Mouse (Mus musculus): ENCODE data around the gene Rtf2.

- TF ChIP-seq CTCF (IDR thresholded peaks at IDR 0.05; ENCODE audit: control insufficient read depth, insufficient read depth, insufficient read length) (no peak), USF1 (IDR thresholded peaks at IDR 0.05; ENCODE audit: low read depth) (no peak), MAX (IDR thresholded peaks at IDR 0.05) (no peak), MYOD1 (IDR thresholded peaks at IDR 0.05; ENCODE audit: control insufficient read depth, insufficient read length, low read depth) (no peak), CEBPB (IDR thresholded peaks at IDR 0.05; ENCODE audit: low read depth) (no peak)
Observed at GRCm38 (mm10) chr2:172472318-172472717, 32.0 kb downstream of the Rtf2 start, which contains the start of gene Fam209.
